Mouse (Mus musculus): ENCODE data around the gene Ccl2.

Ccl2 gene

GRCm38 (mm10) chr11:82035857-82036256, 486 bp downstream of the Ccl2 start:
- in situ Hi-C loops (cut with MboI, MseI), result no loop called here

- in situ Hi-C loops (cut with MboI, MseI), result no loop called here
Observed at GRCm38 (mm10) chr11:82038535-82038934, 3.2 kb downstream of the Ccl2 start, which contains the start of gene Gm17268. TSS of gene Gm17268 (minus strand) at chr11:82038562.

- in situ Hi-C loops (cut with MboI, MseI), result no loop called here
Observed at GRCm38 (mm10) chr11:82039132-82039660, 3.8 kb downstream of the Ccl2 start.

- in situ Hi-C loops (cut with MboI, MseI), result no loop called here
Observed at GRCm38 (mm10) chr11:82041671-82042080, 6.3 kb downstream of the Ccl2 start.

GRCm38 (mm10) chr11:82045471-82045870, 10.1 kb downstream of the Ccl2 start, which contains the start of gene Ccl7:
TSS of gene Ccl7 (plus strand) at chr11:82045712.
- in situ Hi-C loops (cut with MboI, MseI), result no loop called here

GRCm38 (mm10) chr11:82047746-82048415, 12.5 kb downstream of the Ccl2 start:
- in situ Hi-C loops (cut with MboI, MseI), result no loop called here

- in situ Hi-C loops (cut with MboI, MseI), result loop anchor here (5.0 kb wide), 1 partner anchor 123 kb away; no protein-coding TSS in a partner anchor
Observed at GRCm38 (mm10) chr11:82053849-82054248, 18.5 kb downstream of the Ccl2 start.

GRCm38 (mm10) chr11:82057646-82058045, 22.3 kb downstream of the Ccl2 start, which contains the start of gene Ccl11:
TSS of gene Ccl11 (plus strand) at chr11:82057823.
- in situ Hi-C loops (cut with MboI, MseI), result no loop called here

GRCm38 (mm10) chr11:82062226-82062625, 26.9 kb downstream of the Ccl2 start:
- in situ Hi-C loops (cut with MboI, MseI), result no loop called here

GRCm38 (mm10) chr11:82063454-82063853, 28.1 kb downstream of the Ccl2 start:
- in situ Hi-C loops (cut with MboI, MseI), result no loop called here

- in situ Hi-C loops (cut with MboI, MseI), result no loop called here
Observed at GRCm38 (mm10) chr11:82066953-82067571, 31.7 kb downstream of the Ccl2 start.

GRCm38 (mm10) chr11:82071076-82071475, 35.7 kb downstream of the Ccl2 start:
- in situ Hi-C loops (cut with MboI, MseI), result no loop called here

GRCm38 (mm10) chr11:82072374-82072773, 37.0 kb downstream of the Ccl2 start:
- in situ Hi-C loops (cut with MboI, MseI), result no loop called here

- in situ Hi-C loops (cut with MboI, MseI), result no loop called here
Observed at GRCm38 (mm10) chr11:82072984-82073383, 37.6 kb downstream of the Ccl2 start.

- in situ Hi-C loops (cut with MboI, MseI), result no loop called here
Observed at GRCm38 (mm10) chr11:82073686-82074085, 38.3 kb downstream of the Ccl2 start.

GRCm38 (mm10) chr11:82077031-82077430, 41.7 kb downstream of the Ccl2 start:
- in situ Hi-C loops (cut with MboI, MseI), result no loop called here

GRCm38 (mm10) chr11:82078136-82078730, 42.9 kb downstream of the Ccl2 start:
- in situ Hi-C loops (cut with MboI, MseI), result no loop called here

GRCm38 (mm10) chr11:82080865-82081264, 45.5 kb downstream of the Ccl2 start:
- in situ Hi-C loops (cut with MboI, MseI), result no loop called here

GRCm38 (mm10) chr11:82084360-82084759, 49.0 kb downstream of the Ccl2 start:
- in situ Hi-C loops (cut with MboI, MseI), result no loop called here

All from T-helper 2 cell (primary cell).